Mouse (Mus musculus): Measurements from ENCODE around the gene Zfp281.

DNA sequence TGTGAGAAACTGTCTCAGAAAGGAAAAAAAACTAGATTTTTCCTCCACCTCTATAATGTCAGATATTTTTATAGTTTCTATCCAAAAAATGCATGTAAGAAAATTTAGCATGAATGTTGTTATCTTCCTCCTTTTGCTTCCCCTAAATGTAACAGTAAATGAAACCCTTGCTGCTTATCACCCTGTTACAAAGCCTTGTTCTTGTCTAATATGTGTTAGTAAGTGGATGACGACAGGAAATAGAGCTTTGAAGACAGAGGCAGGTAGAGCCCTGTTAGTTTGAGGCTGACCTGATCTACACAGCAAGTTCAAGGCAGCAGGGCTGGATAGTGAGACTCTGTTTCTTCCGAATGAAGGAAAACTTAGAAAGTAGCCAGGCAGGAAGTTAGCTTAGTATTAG lies 14.5 kb downstream of the Zfp281 start:
- TF ChIP-seq TCF12 (IDR thresholded peaks at IDR 0.05; ENCODE audit: insufficient read depth, poor library complexity, severe bottlenecking) = no peak
- TF ChIP-seq POLR2A (IDR thresholded peaks at IDR 0.05; ENCODE audit: insufficient read length, low read depth) = no peak
- TF ChIP-seq CEBPB (IDR thresholded peaks at IDR 0.05; ENCODE audit: insufficient read depth, poor library complexity, severe bottlenecking) = no peak
- TF ChIP-seq MAX (IDR thresholded peaks at IDR 0.05; ENCODE audit: low read depth) = no peak

Data from myocyte (in vitro differentiated cells).